Mouse (Mus musculus) megakaryocyte-erythroid progenitor cell, adult 5-6 weeks (primary cell): ENCODE measurements around the gene Lpar3. TPM values are rescaled to one million over a fixed set of nuclear protein-coding genes. Genes with fewer than 3 reads are reported as not detected.

Experiments
- ATAC-seq: replicated peaks from 2 replicates; pipeline ENCODE4 v1.8.0; 2016; ENCODE audit warnings: mild to moderate bottlenecking, inconsistent platforms; ENCODE audit not compliant: severe bottlenecking, poor library complexity, low FRiP score, low TSS enrichment
- total RNA-seq, 2 experiments: library from RNA; stranded (forward) in 1 of 2; stranded (reverse) in 1 of 2; fragments of 200-1000, 215-1000 nt in 1 of 2; fragments of >200 nt in 1 of 2; fragmentation: Nextera tagmentation in 1 of 2; gene quantifications; 2 replicates each; pipeline ENCODE4 v1.2.3; 2014 to 2017

Gene Lpar3
- total RNA-seq (2014; fragmentation: Nextera tagmentation) = not detected in 2 replicates
- total RNA-seq (2017) = not detected in 2 replicates

- ATAC-seq = peak; percentile 69; the same call in 1 of the 2 replicates
These were observed at the start of gene Lpar3 for GRCm38 (mm10) chr3:146220776-146221486. TSS of gene Lpar3 (plus strand) at chr3:146220963.

DNA sequence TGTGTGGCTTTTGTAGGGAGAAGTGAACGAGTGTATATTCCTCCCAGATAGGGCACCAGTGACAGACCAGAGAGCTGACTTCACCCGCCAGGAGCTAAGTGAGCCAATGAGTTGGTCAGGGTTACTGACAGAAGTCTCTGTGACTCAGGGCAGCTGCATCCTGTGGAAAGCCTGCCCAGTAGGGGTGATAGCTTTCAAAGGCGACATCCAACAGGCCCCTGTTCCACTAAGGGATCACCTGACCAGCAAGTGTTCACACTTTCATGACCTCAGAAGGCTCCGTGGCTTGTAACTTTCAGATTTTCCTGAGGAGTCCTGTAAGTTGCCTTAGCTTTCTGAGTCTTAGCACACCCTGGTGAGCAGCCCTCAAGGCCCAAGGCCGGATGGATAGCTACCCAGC, 47.7 kb upstream of the Lpar3 start:
- no peak for ATAC-seq

DNA sequence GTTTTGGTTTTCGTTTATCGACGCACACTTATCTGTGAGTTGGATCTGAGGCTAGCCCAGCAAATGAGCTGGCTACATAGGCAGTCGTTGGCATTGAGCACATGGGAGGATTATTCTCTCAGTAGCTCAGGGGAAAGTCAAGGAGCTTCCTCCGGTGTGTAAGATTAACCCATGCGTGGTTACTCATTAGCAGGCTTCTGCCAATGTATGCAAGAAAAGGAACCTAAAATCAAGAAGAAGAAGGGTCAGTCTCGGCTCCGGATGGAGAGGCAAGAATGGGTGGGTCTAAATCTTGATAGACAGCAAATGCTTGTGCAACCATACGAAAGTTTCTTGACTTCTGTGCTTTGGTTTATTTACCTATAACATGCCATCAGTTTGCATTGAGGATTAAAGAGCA, 46.5 kb upstream of the Lpar3 start:
- no peak for ATAC-seq

DNA sequence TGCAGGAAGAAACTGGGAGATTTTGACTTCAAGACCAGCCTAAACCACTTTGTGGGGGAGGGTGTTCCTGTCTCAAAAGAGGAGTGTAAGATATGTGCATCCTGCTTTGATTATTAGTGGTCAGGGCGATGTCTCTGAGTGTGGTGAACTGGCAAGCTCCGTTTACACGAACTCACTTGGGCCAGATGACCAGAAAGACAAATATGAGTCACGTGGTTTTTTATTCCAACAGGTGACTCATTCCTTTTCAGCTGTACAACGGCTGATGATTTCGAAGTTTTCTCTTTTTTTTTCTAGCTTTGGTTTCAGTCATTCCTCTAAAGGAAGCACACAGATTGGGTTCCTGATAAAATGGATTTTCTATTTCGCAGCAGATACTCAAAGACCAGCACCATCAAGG, 43.5 kb upstream of the Lpar3 start:
- ATAC-seq = no peak

GRCm38 (mm10) chr3:146177748-146178582, 42.8 kb upstream of the Lpar3 start:
- peak; percentile 83 for ATAC-seq

DNA sequence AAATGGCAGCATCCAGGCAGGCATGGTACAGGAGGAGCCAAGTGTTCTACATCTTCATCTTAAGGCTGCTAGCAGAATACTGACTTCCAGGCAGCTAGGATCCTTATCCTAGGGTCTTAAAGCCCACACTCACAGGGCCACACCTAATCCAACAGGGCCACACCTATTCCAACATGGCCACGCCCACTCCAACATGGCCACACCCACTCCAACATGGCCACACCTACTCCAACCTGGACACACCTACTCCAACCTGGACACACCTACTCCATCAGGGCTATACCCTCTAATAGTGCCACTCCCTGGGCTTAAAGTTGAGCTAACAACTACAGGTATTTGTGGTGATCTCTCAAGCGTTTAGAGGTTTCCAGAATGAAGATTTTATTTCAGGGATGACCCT, 40.4 kb upstream of the Lpar3 start:
- ATAC-seq = no peak

DNA sequence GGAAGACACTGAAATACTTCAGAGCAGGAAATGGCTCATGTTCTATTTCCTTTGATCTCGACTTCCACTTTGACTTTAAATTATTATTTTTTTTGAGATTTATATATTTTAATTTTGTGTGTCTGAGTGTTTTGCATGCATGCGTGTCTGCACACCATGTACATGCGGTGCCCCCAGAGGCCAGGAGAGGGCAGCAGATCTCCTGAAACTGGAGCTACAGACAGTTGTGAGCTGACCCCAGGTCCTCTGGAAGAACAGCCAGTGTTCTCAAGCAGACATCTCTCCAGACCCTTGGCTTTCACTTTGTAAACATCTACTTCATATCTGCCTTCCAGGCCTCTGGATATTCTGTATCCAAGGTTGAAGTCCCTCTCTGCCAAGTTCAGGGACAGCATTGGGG, 39.8 kb upstream of the Lpar3 start:
- peak; percentile 48; the same call in 1 of the 2 replicates for ATAC-seq

DNA sequence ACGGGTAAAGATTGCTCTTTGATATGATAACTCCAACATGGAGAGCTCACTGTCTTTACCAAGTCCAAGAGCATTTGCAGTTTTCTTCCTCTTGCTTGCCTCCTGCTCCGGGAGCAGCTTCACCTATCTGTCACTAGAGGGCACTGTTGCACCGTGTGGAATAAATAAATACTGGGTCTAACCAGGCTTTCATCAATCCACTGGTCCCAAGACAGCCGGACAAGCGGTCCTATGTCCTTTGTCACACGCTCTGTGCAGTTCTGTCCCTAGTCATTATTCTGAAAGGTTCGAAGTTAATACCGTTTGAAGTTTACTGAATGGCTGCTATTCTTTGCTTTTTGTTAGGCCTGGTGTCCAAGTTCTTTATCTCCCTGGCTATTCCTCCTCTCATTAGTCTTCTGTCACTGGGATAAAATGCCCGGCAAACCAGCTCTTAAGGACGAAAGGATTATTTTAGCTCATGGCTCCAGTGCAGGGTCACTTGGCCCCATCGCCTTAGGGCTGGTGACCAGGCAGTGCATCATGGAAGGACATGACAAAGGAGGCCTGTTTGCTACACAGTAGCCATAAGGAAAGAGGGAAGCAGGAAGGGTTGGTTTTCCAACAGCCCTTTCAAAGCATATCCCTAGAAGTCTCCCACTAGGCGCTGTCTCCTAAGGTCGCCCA, 35.6 kb upstream of the Lpar3 start:
- ATAC-seq = peak; percentile 72

DNA sequence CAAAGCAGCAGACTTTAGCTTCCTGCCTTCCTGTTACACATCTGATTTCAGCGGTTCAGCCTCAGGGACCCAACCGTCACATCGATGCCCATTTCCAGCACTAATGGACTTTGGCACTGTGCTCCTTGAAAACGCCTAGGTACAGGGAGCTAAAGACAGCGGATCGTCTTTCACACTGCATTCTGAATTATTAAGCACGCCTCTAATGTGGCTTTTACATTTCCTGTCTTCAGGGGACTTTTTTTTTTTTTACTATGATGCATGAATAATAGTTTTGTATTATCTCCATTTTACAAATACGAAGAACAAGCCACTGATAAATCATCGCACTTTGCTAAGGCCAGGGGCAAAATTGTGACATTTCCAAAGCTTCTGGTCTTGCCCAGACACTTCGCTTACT, 34.7 kb upstream of the Lpar3 start:
- no peak for ATAC-seq

DNA sequence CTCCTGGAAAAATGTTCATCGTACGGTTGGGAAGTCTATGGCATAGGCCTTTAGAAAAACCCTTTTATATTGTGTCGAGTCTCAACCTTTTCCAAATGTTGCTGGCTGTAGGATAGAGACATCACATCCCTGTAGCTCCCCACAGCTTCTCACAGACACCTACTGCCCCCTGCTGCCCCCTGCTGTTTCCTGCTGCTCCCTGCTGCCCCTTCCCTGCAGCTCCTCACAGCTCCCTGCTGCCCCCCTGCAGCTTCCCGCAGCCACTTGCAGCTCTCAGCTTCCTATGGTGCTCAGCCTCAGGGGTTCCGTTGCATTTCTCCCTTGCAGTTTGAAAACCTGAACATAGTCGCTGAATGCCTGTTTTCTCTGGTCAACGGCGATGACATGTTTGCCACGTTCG, 30.8 kb upstream of the Lpar3 start:
- peak; percentile 43 for ATAC-seq

DNA sequence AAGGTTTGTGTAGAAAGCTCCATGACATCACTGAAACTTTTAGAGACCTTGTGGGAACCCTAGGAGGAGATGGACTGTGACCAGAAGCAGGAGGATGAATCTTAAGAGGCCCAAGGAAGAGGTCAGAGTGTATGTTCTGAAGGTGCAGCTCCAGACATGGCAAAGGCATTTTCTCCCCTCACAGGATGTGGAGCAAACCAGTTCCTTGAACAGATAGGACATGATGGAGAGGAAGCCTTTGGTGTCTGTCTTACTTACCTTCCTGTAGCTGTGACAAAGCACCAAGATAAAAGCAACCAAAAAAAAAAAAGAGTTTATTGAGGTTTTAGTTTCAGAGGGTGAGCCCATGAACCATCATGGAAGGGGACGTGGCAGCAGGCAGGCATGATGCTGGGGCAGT, 28.3 kb upstream of the Lpar3 start:
- ATAC-seq = no peak

GRCm38 (mm10) chr3:146195153-146195552, 25.6 kb upstream of the Lpar3 start:
- no peak for ATAC-seq

- no peak for ATAC-seq
These were observed 24.5 kb upstream of the Lpar3 start for GRCm38 (mm10) chr3:146196301-146196700.

DNA sequence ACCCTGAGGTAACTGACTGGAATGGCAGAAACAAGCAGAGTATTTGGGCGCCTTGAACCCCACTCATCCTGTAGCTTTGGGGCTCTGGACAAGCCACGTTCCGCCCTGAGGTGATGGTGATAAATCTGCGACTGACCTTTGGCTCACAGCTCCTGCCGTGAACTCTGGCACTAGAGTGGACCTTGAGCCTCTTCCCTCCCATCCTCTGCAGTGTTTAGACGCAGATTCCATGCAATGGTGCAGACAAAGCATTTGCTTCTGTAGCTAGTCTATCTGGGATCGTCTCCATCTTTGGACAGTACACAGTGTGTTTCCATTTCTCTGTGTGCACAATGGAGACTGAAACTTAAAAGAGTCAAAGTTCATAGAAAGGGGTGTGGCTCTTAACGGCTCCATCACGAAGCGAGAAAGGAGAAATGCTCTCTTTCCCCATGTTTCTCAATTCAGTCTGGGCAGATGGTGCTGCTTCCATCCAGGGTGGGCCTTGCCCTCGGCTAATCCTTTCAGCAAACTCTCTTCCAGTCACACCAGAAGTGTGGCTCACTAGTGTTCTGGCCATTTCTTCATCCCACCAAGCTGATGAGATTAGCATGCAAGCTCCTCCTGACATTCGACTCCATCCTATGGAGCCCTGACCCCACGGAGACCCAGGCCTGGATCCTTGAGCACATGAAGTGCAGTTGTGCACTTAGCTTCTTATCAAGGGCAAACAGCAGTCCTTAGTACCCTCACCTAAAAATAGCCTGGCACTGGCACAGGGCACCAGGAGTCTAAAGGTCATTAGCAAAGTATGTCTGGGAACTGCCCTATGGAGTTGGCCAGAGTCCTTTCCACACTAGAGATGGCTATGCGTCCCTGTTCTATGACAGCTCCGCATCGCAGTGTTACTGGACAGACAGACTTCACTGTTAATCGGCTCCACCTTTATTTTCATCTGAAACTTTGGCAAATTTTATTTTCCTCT, 23.7 kb upstream of the Lpar3 start:
- no peak for ATAC-seq

GRCm38 (mm10) chr3:146197785-146198184, 23.0 kb upstream of the Lpar3 start:
- no peak for ATAC-seq

GRCm38 (mm10) chr3:146198803-146199481, 21.8 kb upstream of the Lpar3 start:
- ATAC-seq = no peak

- no peak for ATAC-seq
These were observed 21.3 kb upstream of the Lpar3 start for GRCm38 (mm10) chr3:146199486-146199885.

GRCm38 (mm10) chr3:146204375-146204774, 16.4 kb upstream of the Lpar3 start:
- ATAC-seq = no peak

- ATAC-seq = no peak
These were observed 15.5 kb upstream of the Lpar3 start for GRCm38 (mm10) chr3:146205305-146205704.
